Mouse (Mus musculus) liver, postnatal 0 days (tissue): ENCODE results near the gene Myoz2.

Experiments used
- CTCF ChIP-seq: sonication (generic); IDR thresholded peaks from 2 replicates; pipeline ENCODE4 v1.5.1; 2016; ENCODE audit warnings: antibody characterized with exemption, low read depth
- EP300 ChIP-seq: IDR thresholded peaks from 2 replicates; pipeline ENCODE4 v1.6.1; 2016; ENCODE audit warnings: antibody characterized with exemption, low read depth, mild to moderate bottlenecking

- TF ChIP-seq CTCF = no peak
- TF ChIP-seq EP300 = no peak
Observed at GRCm38 (mm10) chr3:123065466-123065865, 30.7 kb upstream of the Myoz2 start.
